Mouse (Mus musculus) T-helper 17 cell (primary cell): Measurements from ENCODE around the gene 1810010D01Rik.

Experiments used
- in situ Hi-C, 2 experiments: fragments of 300-600 bp; cut with MboI, MseI; formaldehyde crosslinking; loops; 1 replicate in 1 of 2; 2 replicates in 1 of 2; pipeline ENCODE4 v1.15.1; 2025; ENCODE audit warnings: high pct_unique_total_duplicates in 2 of 2

Gene 1810010D01Rik

GRCm38 (mm10) chr7:145208006-145208405 is at the start of gene 1810010D01Rik:
Gene 1810010D01Rik, minus strand, starts transcription at chr7:145208119.
- in situ Hi-C loops = no loop called here

GRCm38 (mm10) chr7:145256092-145256491 is 48.2 kb upstream of the 1810010D01Rik start:
- in situ Hi-C loops = loop anchor here (5.0 kb wide), 2 partner anchors 76 to 81 kb away; no protein-coding TSS in a partner anchor

- in situ Hi-C loops = no loop called here
Measured at GRCm38 (mm10) chr7:145253986-145254630, 46.2 kb upstream of the 1810010D01Rik start.

- in situ Hi-C loops = no loop called here
Measured at GRCm38 (mm10) chr7:145252715-145253476, 45.0 kb upstream of the 1810010D01Rik start.

GRCm38 (mm10) chr7:145250225-145250624 is 42.3 kb upstream of the 1810010D01Rik start:
- in situ Hi-C loops = no loop called here

- in situ Hi-C loops = no loop called here
Measured at GRCm38 (mm10) chr7:145248911-145249310, 41.0 kb upstream of the 1810010D01Rik start.

GRCm38 (mm10) chr7:145242851-145243712 is 35.2 kb upstream of the 1810010D01Rik start:
- in situ Hi-C loops = loop anchor here (5.0 kb wide), 1 partner anchor 306 kb away; the partner anchor contains the start of gene Ccnd1 (in 2 of the 2)

- in situ Hi-C loops = loop anchor here (5.0 kb wide), 1 partner anchor 305 kb away; the partner anchor contains the start of gene Ccnd1 (in 2 of the 2)
Measured at GRCm38 (mm10) chr7:145242028-145242427, 34.1 kb upstream of the 1810010D01Rik start.

GRCm38 (mm10) chr7:145240929-145241328 is 33.0 kb upstream of the 1810010D01Rik start:
- in situ Hi-C loops = loop anchor here (5.0 kb wide), 1 partner anchor 304 kb away; the partner anchor contains the start of gene Ccnd1 (in 2 of the 2)

- in situ Hi-C loops = loop anchor here (5.0 kb wide), 1 partner anchor 303 kb away; the partner anchor contains the start of gene Ccnd1 (in 2 of the 2)
Measured at GRCm38 (mm10) chr7:145239736-145240505, 32.0 kb upstream of the 1810010D01Rik start.

- in situ Hi-C loops = no loop called here
Measured at GRCm38 (mm10) chr7:145239145-145239544, 31.2 kb upstream of the 1810010D01Rik start.

GRCm38 (mm10) chr7:145234841-145235790 is 27.2 kb upstream of the 1810010D01Rik start:
- in situ Hi-C loops = no loop called here

- in situ Hi-C loops = no loop called here
Measured at GRCm38 (mm10) chr7:145231659-145232058, 23.7 kb upstream of the 1810010D01Rik start.

GRCm38 (mm10) chr7:145226641-145227040 is 18.7 kb upstream of the 1810010D01Rik start:
- in situ Hi-C loops = no loop called here

GRCm38 (mm10) chr7:145225626-145226025 is 17.7 kb upstream of the 1810010D01Rik start:
- in situ Hi-C loops = no loop called here

GRCm38 (mm10) chr7:145221841-145222689 is 14.1 kb upstream of the 1810010D01Rik start:
- in situ Hi-C loops = no loop called here

- in situ Hi-C loops = no loop called here
Measured at GRCm38 (mm10) chr7:145221346-145221745, 13.4 kb upstream of the 1810010D01Rik start.

- in situ Hi-C loops = no loop called here
Measured at GRCm38 (mm10) chr7:145219420-145219831, 11.5 kb upstream of the 1810010D01Rik start.

GRCm38 (mm10) chr7:145216591-145216990 is 8.7 kb upstream of the 1810010D01Rik start:
- in situ Hi-C loops = no loop called here
